Mouse (Mus musculus): ENCODE data around the gene Bag3. TPM values are rescaled to one million over a fixed set of nuclear protein-coding genes. Genes with fewer than 3 reads are reported as not detected.

Gene Bag3
- total RNA-seq, 2 experiments from 2014 or later = 0.58 to 4.8 TPM

- no peak for ATAC-seq (replicated peaks; ENCODE audit: low FRiP score, poor library complexity, severe bottlenecking)
These were observed 68.9 kb downstream of the Bag3 start for GRCm38 (mm10) chr7:128592118-128592935.

DNA sequence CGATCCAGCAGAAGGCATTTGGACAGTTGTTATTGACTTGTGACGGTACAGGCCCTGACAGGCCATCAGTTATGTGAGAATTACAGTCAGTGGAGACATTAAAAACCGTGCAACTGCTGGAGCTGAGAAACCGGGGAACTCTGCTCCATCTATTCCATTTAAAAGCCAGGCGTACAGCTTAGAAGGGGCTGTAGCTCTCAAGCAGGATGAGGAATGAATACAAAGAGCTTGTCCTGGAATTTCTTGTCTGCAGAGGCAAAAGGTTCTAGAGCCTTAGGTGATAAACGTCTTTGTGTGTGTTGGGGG, 69.5 kb downstream of the Bag3 start:
- ATAC-seq (replicated peaks; ENCODE audit: low FRiP score, poor library complexity, severe bottlenecking) = no peak

DNA sequence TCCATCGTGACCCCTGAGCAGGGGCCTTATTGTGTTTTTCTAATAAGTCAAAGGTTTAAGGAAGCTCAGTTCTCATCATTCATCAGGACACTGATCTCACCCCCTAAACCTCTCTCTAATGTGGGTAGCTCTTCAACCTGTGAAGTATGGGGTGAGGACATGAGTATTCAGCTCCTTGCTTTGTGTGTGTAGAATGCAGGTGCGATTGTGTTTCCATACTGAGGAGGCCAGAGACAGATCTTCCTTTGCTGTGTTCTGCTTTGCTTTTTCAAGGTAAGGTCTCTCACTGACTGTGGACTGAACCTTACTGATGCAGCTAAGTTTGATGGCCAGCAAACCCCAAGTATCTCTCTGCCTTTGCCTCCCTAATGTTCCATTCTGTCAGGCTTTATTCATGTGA, 72.9 kb downstream of the Bag3 start:
- no peak for ATAC-seq (replicated peaks; ENCODE audit: low FRiP score, poor library complexity, severe bottlenecking)

Other genes with a start within 250 kb of the Bag3 start
- 29.2 and 52.5 TPM in 2 replicates for gene BC017158, start 225.4 kb upstream of the Bag3 start, total RNA-seq (2015; ENCODE audit: low replicate concordance)
- 41.7 and 56.7 TPM in 2 replicates for gene BC017158, start 225.4 kb upstream of the Bag3 start, total RNA-seq (2017; ENCODE audit: low replicate concordance)
- 21.9 and 24.5 TPM in 2 replicates for gene Rgs10, start 104.9 kb upstream of the Bag3 start, total RNA-seq (2015; ENCODE audit: low replicate concordance)
- gene Rgs10, start 104.9 kb upstream of the Bag3 start, total RNA-seq (2017; ENCODE audit: low replicate concordance) = 22.7 and 44.9 TPM in 2 replicates
- 65.6 and 74.4 TPM in 2 replicates for gene Tial1, start 61.9 kb upstream of the Bag3 start, total RNA-seq (2015; ENCODE audit: low replicate concordance)
- gene Tial1, start 61.9 kb upstream of the Bag3 start, total RNA-seq (2017; ENCODE audit: low replicate concordance) = 52.6 and 91.2 TPM in 2 replicates
- gene Inpp5f, start 87.7 kb downstream of the Bag3 start, total RNA-seq (2015; ENCODE audit: low replicate concordance) = 2.1 and 4.4 TPM in 2 replicates
- gene Inpp5f, start 87.7 kb downstream of the Bag3 start, total RNA-seq (2017; ENCODE audit: low replicate concordance) = 1.0 and 3.6 TPM in 2 replicates
- 22.8 and 44.6 TPM in 2 replicates for gene Mcmbp, start 216.9 kb downstream of the Bag3 start, total RNA-seq (2015; ENCODE audit: low replicate concordance)
- 14.5 and 16.8 TPM in 2 replicates for gene Mcmbp, start 216.9 kb downstream of the Bag3 start, total RNA-seq (2017; ENCODE audit: low replicate concordance)
- 11.7 and 32.0 TPM in 2 replicates for gene Sec23ip, start 221.3 kb downstream of the Bag3 start, total RNA-seq (2015; ENCODE audit: low replicate concordance)
- 16.2 and 17.3 TPM in 2 replicates for gene Sec23ip, start 221.3 kb downstream of the Bag3 start, total RNA-seq (2017; ENCODE audit: low replicate concordance)